Mouse (Mus musculus): Measurements from ENCODE around the gene Ttc22. TPM values are rescaled to one million over a fixed set of nuclear protein-coding genes. Genes with fewer than 3 reads are reported as not detected.

The Ttc22 gene
- total RNA-seq (2015) (not detected in 2 replicates), total RNA-seq (2017) (not detected in 2 replicates)

- no peak for ATAC-seq (ENCODE audit: poor library complexity, severe bottlenecking)
Measured at GRCm38 (mm10) chr4:106622030-106622493, at the start of gene Ttc22. Gene Ttc22, plus strand, starts transcription at chr4:106622432.

GRCm38 (mm10) chr4:106575022-106575421 is 47.2 kb upstream of the Ttc22 start:
- ATAC-seq (ENCODE audit: poor library complexity, severe bottlenecking), result no peak

DNA sequence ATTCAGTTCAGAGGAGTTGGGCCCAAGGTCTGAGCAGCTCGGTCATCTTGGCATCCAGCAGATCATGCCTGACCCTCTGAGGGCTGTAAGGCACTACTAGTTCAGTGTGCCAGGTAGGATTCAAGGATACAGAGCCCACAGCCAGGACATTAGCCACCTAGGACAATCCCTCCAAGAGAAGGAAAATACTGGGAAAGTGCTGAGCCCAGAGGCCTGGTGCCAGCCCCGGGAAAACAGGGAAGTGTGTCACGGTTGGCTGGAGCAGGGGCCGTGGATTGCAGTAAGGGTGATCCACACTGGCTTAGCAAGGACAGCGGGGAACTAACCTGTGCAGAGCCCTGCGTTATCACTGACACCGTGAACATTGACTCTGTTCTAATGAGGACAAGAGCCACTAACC is 44.7 kb upstream of the Ttc22 start:
- ATAC-seq (ENCODE audit: poor library complexity, severe bottlenecking), result no peak

GRCm38 (mm10) chr4:106581176-106581864 is 40.9 kb upstream of the Ttc22 start:
- no peak for ATAC-seq (ENCODE audit: poor library complexity, severe bottlenecking)

DNA sequence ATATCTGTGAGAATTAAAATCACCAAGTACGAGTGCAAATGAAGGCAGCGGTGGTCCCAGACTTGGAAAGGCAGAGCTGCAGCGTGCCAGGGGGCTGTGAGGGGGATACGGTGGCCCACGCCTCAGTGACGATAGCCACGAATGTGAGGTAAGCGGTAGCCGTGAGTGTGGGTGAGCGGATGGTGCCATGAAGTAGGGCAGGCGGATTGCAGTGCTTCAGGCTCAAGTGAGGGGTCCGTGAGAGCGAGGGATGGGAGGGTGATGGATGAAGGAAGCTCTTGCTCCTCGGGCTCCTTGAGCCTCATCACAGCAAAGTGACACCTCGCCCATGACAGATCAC is 40.4 kb upstream of the Ttc22 start:
- no peak for ATAC-seq (ENCODE audit: poor library complexity, severe bottlenecking)

GRCm38 (mm10) chr4:106582428-106583153 is 39.6 kb upstream of the Ttc22 start:
- no peak for ATAC-seq (ENCODE audit: poor library complexity, severe bottlenecking)

GRCm38 (mm10) chr4:106584665-106585064 is 37.6 kb upstream of the Ttc22 start:
- ATAC-seq (ENCODE audit: poor library complexity, severe bottlenecking), result no peak

DNA sequence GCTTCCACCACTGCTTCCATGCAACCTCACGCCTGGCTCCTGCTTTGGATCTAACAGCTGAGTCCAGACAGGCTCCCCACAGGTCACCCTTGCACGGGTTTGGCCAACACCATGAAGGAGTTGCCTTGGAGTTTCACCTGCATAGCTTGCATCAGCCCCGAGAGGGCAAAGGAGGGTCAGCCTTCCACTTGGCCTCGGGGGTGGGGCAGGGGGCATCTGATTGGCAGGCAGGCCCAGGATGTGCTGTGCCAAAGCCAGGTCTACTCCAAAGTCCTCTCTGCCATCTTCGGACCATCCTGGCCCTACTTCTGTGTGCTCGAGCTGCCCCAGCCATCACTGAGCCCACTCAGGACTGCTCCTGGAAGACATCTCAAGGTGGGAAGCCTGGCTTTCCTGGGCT is 35.2 kb upstream of the Ttc22 start:
- no peak for ATAC-seq (ENCODE audit: poor library complexity, severe bottlenecking)

GRCm38 (mm10) chr4:106590142-106590541 is 32.1 kb upstream of the Ttc22 start:
- ATAC-seq (ENCODE audit: poor library complexity, severe bottlenecking), result 0 out of 2 replicates have a peak, but pooled peaks have one; percentile 24

- no peak for ATAC-seq (ENCODE audit: poor library complexity, severe bottlenecking)
Measured at GRCm38 (mm10) chr4:106590871-106591270, 31.4 kb upstream of the Ttc22 start.

- no peak for ATAC-seq (ENCODE audit: poor library complexity, severe bottlenecking)
Measured at GRCm38 (mm10) chr4:106593636-106594035, 28.6 kb upstream of the Ttc22 start.

DNA sequence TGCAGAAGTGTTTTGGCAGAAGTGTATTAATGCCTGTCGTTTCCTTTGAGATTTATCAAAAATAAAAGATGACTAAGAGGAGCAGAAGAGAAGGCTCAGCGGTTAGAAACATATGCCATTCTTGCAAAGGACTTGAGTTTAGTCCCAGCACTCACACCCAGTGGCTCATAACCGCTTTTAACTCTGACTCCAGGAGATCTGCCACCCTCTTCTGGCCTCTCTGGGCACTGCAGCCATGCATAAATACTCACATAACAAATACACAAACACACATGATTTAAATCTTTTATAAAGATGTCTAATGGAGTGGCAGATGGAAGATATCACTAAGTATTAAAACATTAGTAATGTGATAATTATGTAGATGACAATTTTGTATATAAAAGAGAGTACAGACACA is 26.0 kb upstream of the Ttc22 start:
- no peak for ATAC-seq (ENCODE audit: poor library complexity, severe bottlenecking)

- no peak for ATAC-seq (ENCODE audit: poor library complexity, severe bottlenecking)
Measured at GRCm38 (mm10) chr4:106597055-106597454, 25.2 kb upstream of the Ttc22 start.

- no peak for ATAC-seq (ENCODE audit: poor library complexity, severe bottlenecking)
Measured at GRCm38 (mm10) chr4:106597741-106598140, 24.5 kb upstream of the Ttc22 start.

DNA sequence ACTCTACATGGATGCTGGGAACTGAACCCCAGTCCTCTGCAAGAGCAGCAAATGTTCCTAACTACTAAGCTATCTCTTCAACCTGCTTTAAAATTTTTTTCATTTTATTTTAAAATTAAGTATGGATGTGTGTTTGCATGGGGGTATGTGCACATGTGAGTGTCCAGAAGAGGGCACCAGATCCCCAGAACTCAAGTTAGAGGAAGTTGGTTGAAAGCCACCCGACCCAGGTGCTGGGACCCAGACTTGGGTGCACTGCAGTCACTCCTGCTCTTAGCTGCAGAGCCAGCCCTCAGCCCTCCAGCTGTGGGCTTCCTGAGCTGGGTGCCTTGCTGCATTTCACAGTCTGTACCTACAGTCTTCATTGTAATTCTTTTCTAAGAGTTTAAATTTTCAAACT is 22.8 kb upstream of the Ttc22 start:
- no peak for ATAC-seq (ENCODE audit: poor library complexity, severe bottlenecking)

DNA sequence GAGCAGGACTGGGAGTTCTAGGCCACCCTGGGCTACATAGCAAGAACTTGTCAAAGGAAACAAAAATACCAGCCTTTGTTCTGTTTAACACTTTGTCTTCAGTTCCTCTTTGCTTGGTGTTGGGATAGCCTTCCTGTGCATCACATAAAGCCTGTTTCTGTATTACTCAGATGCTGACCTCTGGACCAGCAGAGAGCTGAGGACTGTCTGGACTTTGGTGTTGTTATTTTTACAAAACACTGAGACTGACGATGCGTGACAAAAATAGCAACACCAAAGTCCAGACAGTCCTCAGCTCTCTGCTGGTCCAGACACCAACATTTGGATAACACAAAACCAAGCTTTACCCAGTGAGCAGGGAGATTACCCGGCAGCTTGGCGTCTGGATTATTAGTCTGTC is 21.5 kb upstream of the Ttc22 start:
- ATAC-seq (ENCODE audit: poor library complexity, severe bottlenecking), result no peak

- no peak for ATAC-seq (ENCODE audit: poor library complexity, severe bottlenecking)
Measured at GRCm38 (mm10) chr4:106606639-106607554, 15.3 kb upstream of the Ttc22 start.

DNA sequence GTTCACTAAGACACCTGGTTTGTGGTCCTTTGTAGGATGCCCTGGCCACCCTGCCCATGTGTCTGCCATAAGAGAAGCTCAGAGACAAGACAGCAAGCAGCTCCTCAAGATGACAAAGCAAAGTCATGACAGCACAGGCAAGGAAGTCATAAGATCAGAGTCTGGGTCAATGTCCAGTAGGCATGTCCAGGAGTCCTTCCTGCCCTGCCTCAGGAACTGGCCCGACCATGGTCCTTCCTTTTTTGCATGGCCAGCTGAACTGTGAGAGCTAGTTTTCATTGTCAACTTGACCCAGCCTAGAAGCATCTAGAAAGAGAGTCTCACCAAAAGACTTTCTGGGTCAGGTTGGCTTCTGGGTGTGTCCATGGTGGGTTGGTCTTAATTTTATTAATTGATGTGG is 14.3 kb upstream of the Ttc22 start:
- no peak for ATAC-seq (ENCODE audit: poor library complexity, severe bottlenecking)

- no peak for ATAC-seq (ENCODE audit: poor library complexity, severe bottlenecking)
Measured at GRCm38 (mm10) chr4:106613105-106613504, 9.1 kb upstream of the Ttc22 start.

- no peak for ATAC-seq (ENCODE audit: poor library complexity, severe bottlenecking)
Measured at GRCm38 (mm10) chr4:106613560-106613959, 8.7 kb upstream of the Ttc22 start.

DNA sequence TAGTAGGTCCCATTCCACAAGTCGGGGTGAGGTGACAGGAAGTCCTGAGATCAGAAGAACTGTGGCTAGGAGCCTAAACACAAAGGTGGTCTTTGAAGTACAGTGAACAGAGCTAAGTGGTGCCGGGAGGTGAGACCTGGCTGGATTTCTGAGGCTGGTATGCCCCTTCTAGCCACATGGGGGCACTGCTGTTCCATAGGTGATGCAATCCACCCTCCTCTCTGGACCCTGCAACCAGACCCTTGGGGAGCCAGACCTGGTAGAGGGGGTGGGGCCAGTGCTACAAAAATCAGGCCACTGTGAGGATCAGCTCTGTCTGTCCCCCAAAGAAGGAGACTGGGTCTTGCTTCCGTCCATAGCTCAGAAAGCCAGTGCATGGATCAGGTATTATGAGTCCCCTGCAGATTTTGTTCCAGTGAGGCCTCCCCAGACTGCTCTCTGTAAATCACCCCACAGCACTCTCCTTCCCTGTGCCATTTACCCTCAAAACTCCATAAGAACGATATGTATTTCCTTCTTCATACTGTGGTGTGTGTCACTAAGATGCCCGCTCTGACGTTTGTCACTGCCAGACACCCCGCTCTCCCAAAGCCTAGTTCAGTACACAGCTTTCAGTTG is 7.9 kb upstream of the Ttc22 start:
- peak; percentile 51 for ATAC-seq (ENCODE audit: poor library complexity, severe bottlenecking)
